Mouse (Mus musculus) c-Kit-positive CD71-positive TER-119-positive erythroid progenitor cells, embryonic 14.5 days (primary cell): Measurements from ENCODE around the gene Mfrp.
A peak's percentile ranks its signal among the peaks of the same experiment; 100 is the strongest.

Experiments used
- DNase-seq: peaks from one replicate; pipeline ENCODE4 v3.0.0-alpha.2; 2013; ENCODE audit warnings: low spot score

Gene Mfrp

GRCm38 (mm10) chr9:44078955-44079756, 22.4 kb upstream of the Mfrp start:
- no peak for DNase-seq

DNA sequence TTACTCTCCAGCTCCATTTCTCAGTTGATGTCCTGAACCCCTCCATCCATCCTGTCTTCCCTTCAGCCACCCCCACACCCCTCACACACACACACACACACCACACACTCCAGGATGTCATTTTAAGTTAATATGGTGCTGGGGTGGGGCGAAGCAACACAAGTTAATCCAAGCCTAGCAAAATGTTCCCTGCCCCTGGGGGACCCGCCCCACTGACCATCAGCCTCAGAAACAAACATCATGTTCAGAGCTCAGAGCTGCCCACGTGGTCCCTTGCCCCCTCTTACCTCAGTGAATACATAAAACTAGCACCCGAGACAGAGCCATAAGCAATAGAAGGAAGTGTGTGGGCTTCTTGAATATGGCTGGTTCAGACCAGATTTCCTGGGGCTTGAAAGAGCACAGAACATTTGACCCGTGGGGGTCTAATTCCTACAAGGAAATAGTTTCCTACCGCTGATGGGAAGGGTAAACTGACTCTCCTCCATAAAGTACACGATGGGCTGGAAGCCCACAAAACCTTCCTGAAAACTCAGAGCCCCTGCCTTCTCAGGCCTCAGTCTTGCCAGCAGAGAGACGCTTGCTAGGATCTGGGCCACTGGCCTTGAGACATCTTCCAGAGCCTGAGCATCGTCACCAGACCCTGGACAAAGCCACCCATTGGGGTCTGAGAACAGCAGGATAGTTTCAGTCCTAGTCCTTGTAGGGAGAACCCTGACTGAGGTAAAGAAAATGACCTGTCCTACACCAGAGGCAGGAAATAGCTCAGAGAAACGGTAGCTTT, 21.3 kb upstream of the Mfrp start:
- no peak for DNase-seq

DNA sequence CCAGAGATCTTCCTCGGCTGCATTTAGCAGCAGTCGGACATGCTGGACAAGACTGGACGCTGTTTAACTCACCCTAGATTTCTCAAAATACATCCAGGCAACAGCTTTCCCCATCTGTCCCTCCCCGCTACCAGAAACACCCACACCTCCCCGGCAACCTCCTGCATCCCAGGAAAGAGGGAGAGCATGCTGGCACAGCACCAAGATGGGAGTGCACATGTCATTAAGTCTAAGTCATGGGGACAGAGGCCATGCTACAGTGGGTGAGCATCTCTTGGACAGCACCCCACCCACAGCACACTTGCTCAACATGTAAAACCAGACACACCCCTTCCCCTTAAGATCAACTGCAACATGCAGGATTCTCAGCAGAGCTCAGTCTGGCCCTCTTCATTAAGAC, 20.6 kb upstream of the Mfrp start:
- no peak for DNase-seq

- no peak for DNase-seq
These were observed 19.9 kb upstream of the Mfrp start for GRCm38 (mm10) chr9:44081581-44081980.

GRCm38 (mm10) chr9:44082266-44082665, 19.3 kb upstream of the Mfrp start:
- DNase-seq, result no peak

GRCm38 (mm10) chr9:44083392-44084121, 18.0 kb upstream of the Mfrp start:
- no peak for DNase-seq

GRCm38 (mm10) chr9:44084236-44084635, 17.3 kb upstream of the Mfrp start:
- DNase-seq, result no peak

- peak; percentile 72 for DNase-seq
These were observed 16.8 kb upstream of the Mfrp start for GRCm38 (mm10) chr9:44084659-44085229.

- DNase-seq, result no peak
These were observed 16.3 kb upstream of the Mfrp start for GRCm38 (mm10) chr9:44085276-44085675.

- no peak for DNase-seq
These were observed 15.5 kb upstream of the Mfrp start for GRCm38 (mm10) chr9:44085741-44086665.

- no peak for DNase-seq
These were observed 14.6 kb upstream of the Mfrp start for GRCm38 (mm10) chr9:44086960-44087359.

- DNase-seq, result no peak
These were observed 13.6 kb upstream of the Mfrp start for GRCm38 (mm10) chr9:44087761-44088455.

DNA sequence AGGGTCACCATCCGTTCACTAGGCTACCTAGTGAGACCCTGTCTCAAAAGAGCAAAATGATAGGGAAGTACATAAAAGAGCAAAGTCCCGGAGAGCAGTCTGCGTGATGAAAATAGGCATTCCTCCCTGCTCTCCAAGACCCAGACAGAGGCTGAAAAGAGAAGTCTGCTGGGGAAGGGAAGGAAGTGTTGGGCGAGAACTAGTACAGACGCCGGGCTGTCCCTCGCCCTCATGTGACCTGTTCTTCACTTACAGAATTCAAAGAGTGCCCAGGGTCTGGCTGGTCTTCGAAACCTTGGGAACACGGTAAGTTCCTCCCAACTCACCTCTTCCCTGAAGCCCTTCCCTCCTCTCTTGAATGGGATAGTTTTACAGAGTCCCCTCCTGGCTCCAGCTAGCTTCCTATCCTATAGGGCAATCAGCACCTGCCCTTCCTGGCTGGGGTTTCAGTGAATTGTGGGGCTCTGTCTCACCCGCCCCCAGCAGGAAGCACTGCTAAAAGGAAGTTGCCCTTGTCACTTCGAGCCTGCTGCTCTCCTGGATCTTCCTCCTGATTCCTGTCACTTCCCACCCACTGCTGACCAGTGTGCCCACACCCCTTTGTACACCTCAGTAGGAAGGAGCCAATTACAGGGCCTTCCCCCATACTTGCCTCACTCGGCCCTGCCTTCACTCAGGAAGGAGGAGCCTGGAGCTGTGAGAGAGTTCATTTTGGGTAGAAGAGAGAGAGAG, 12.5 kb upstream of the Mfrp start:
- no peak for DNase-seq

DNA sequence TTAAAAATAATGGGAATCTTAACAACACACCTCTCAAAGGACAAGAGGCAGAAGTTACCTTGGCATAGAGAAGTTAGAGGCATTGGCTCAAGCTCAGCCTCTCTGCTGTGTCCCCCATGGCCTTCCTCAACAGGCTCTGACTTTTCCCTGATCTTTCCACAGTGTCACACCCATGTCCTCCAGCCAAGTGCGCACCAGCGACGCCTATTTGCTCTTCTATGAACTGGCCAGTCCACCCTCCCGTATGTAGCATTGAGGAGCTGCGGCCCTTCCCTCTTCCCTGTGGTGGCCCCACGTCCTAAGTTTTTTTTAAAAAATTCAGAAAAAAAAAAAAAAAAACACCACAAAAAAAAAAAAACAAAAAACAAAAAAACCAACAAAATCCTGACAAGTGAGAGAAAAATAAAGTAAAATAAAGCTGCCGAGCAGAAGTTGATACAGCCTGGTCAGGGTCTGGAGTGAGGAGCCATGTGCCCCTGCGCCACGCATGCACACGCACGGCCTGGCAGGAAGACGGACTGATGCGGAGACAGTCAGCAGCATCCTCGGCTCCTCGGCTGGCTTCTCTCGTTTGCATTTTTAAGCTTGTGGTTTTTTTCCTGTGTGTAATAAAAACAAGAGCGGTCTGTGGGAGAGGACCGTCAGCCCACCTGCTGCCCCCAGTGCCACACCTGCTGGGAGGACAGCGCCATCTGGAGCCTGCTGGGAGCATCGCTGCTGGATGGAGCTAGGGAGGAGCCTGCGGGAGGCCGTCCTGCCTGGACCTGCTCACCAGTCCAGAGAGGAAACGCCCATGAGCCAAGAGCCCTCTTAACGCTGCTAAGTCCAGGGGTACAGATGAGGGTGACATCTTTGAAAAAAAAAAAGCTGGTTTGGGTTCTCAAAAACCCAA, 7.7 kb upstream of the Mfrp start:
- no peak for DNase-seq

GRCm38 (mm10) chr9:44094737-44095136, 6.8 kb upstream of the Mfrp start:
- no peak for DNase-seq

DNA sequence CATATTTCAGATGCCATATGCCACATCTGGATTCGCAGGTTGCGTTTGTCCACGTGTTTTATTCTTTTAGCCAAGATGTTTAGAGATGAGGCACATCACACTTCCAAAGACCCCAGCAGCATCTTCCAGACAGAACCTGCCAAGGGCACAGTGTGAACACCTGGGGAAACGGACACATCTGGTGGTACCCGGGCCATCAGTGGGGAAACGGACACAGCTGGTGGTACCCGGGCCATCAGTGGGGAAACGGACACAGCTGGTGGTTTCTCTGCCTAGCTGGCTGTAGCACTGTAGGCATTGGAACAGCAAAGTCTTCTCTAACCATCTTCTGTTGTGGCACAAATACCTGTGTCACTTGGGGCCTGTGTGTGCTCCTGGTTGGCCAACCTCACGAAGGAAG, 5.7 kb upstream of the Mfrp start:
- no peak for DNase-seq

DNA sequence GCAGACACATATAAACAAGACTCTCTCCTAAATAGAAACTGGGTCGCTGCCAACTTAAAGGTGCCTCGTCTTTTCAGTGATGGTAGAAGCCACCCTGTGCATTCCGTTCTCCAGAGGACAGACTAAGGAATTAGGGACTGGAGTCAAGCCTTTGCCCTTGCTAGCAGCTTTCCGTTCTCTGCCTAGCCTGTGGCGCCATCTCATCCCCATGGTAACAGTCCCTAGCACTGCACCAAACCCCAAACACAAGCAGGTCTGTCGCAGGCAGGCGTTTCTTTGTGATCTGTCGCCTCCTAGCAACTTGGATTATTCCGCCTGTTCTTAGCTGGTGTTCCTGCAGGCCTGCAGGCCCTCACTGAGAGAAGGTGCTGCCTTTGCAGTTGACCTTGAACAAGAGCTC, 5.0 kb upstream of the Mfrp start:
- no peak for DNase-seq

- no peak for DNase-seq
These were observed 3.4 kb downstream of the Mfrp start for GRCm38 (mm10) chr9:44104881-44105280.

DNA sequence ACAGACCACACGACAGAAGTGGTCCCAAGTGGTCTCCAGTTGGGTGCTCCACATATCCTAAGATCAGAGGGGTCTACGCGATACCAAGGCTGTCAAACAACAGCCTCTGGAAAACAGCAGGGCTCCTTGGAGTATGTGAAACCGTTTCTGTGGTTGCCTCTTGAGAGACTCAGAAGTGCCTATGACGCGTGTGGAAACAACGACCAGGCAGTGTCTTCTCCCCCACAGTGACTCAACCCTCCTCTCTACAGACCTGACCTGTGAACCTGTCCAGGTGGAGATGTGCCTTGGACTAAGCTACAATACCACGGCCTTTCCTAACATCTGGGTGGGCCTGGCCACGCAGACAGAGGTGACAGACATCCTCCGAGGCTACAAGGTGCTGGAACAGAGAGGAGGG, 4.3 kb downstream of the Mfrp start:
- no peak for DNase-seq
